Comparison of ENCODE assay signal across 8 mouse cellular contexts in the genomic region with DNA sequence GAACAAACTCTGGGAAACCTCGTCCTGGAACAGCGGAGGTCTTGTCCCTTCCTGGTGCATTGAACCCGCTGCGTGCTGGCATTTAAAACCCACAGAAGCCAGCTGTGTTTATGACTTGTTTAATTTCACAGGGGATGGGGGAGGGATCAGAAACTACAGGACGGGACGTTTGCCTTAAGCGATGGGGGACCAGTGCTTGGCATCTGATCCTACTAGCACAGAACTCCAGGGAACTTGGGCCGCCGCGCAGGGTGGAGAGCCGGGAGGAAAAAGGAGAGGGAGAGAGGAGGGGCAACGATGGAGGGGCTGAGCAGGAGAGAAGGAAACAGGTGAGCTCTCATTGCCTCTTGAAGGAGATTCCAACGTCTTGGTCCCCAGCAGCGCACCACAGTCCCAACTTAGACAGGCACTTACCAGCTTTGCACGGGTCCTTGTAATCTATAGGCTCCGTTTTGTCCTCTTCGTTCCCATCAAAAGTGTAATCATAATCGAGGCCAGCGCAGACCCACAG. TPM values are rescaled to one million over a fixed set of nuclear protein-coding genes. Genes with fewer than 3 reads are reported as not detected.
DNase-seq lines count a peak whose midpoint lies in the region; ATAC-seq lines count a peak whose summit lies in the region.

No protein-coding gene starts in this region.

- H3K27ac ChIP-seq in embryonic facial prominence, embryonic 15.5 days (replicated peaks) = peak overlapping the region; percentile 22; the same call in 1 of the 2 replicates
- H3K27ac ChIP-seq in intestine, embryonic 14.5 days (ENCODE audit: low read depth) = no peak overlapping the region
- H3K27ac ChIP-seq in lung, embryonic 15.5 days = no peak overlapping the region
- H3K27ac ChIP-seq in stomach, embryonic 14.5 days (ENCODE audit: low read length) = no peak overlapping the region

- H3K9me3 ChIP-seq in embryonic facial prominence, embryonic 15.5 days (replicated peaks) = no peaks in the 10 kb centered on the region
- H3K9me3 ChIP-seq in intestine, embryonic 14.5 days (ENCODE audit: control insufficient read depth, low read length) = no peaks in the 10 kb centered on the region
- H3K9me3 ChIP-seq in lung, embryonic 15.5 days = no peaks in the 10 kb centered on the region
- H3K9me3 ChIP-seq in stomach, embryonic 14.5 days (ENCODE audit: control insufficient read depth, low read depth, low read length) = no peaks in the 10 kb centered on the region

- peak; percentile 63; the same call in 1 of the 2 replicates for ATAC-seq in embryonic facial prominence, embryonic 15.5 days (ENCODE audit: insufficient number of reproducible peaks, low FRiP score, low TSS enrichment, low read depth)
- ATAC-seq in intestine, embryonic 14.5 days (replicated peaks; ENCODE audit: low FRiP score, low TSS enrichment, low read depth) = peak; percentile 45
- peak; percentile 41; the same call in 1 of the 2 replicates for ATAC-seq in lung, embryonic 15.5 days (ENCODE audit: borderline replicate concordance, extremely low read depth, low FRiP score, low TSS enrichment)
- ATAC-seq in stomach, embryonic 14.5 days (ENCODE audit: insufficient number of reproducible peaks, insufficient read depth, low FRiP score, low read depth) = 0 out of 2 replicates have a peak, but pooled peaks have one; percentile 29

- peak; percentile 19 for DNase-seq in gastrocnemius, postnatal 14 days
- no peak for DNase-seq in gastrocnemius, adult 8-10 months (ENCODE audit: low spot score in 2 of 2)
- peak; percentile 40 for DNase-seq in ZHBTc4 (ENCODE audit: low read depth, low spot score)
- DNase-seq in intestine, embryonic 14.5 days (ENCODE audit: low spot score) = peak; percentile 71
- DNase-seq in thymus, postnatal 36 days = no peak

- under 1% methylated on average over 19 of the region's 19 CpGs for WGBS in embryonic facial prominence, embryonic 15.5 days
- 1% methylated on average over 19 of the region's 19 CpGs for WGBS in intestine, embryonic 14.5 days
- WGBS in lung, embryonic 15.5 days = under 1% methylated on average over 19 of the region's 19 CpGs
- under 1% methylated on average over 19 of the region's 19 CpGs for whole genome bisulfite sequencing in stomach, embryonic 14.5 days

- peak overlapping the region; percentile 61 for H3K4me3 ChIP-seq in embryonic facial prominence, embryonic 15.5 days (replicated peaks)
- peak overlapping the region; percentile 67 for H3K4me3 ChIP-seq in intestine, embryonic 14.5 days (ENCODE audit: low read depth, low read length)
- peak overlapping the region; percentile 55 for H3K4me3 ChIP-seq in lung, embryonic 15.5 days
- H3K4me3 ChIP-seq in stomach, embryonic 14.5 days (ENCODE audit: low read depth, low read length) = peak overlapping the region; percentile 57

- H3K4me1 ChIP-seq in embryonic facial prominence, embryonic 15.5 days = peaks cover 13% of the 10 kb centered on the region; the same call in 1 of the 2 replicates
- H3K4me1 ChIP-seq in intestine, embryonic 14.5 days (replicated peaks; ENCODE audit: control insufficient read depth, insufficient read depth, low read length) = no peaks in the 10 kb centered on the region; the same call in 1 of the 2 replicates
- H3K4me1 ChIP-seq in lung, embryonic 15.5 days = peaks cover 19% of the 10 kb centered on the region
- H3K4me1 ChIP-seq in stomach, embryonic 14.5 days (ENCODE audit: control insufficient read depth, insufficient read depth, low read length) = peaks cover 4% of the 10 kb centered on the region; the same call in 1 of the 2 replicates

- peak overlapping the region; percentile 29 for H3K9ac ChIP-seq in embryonic facial prominence, embryonic 15.5 days
- peak overlapping the region; percentile 55 for H3K9ac ChIP-seq in intestine, embryonic 14.5 days (ENCODE audit: low read length)
- H3K9ac ChIP-seq in lung, embryonic 15.5 days = peak overlapping the region; percentile 39
- H3K9ac ChIP-seq in stomach, embryonic 14.5 days (replicated peaks; ENCODE audit: low read depth, low read length) = no peak overlapping the region; the same call in 1 of the 2 replicates

- peak overlapping the region; percentile 94 for H3K4me2 ChIP-seq in embryonic facial prominence, embryonic 15.5 days (replicated peaks)
- peak overlapping the region; percentile 99 for H3K4me2 ChIP-seq in intestine, embryonic 14.5 days (ENCODE audit: low read length)
- peak overlapping the region; percentile 99 for H3K4me2 ChIP-seq in lung, embryonic 15.5 days
- H3K4me2 ChIP-seq in stomach, embryonic 14.5 days (replicated peaks; ENCODE audit: low read depth, low read length) = peak overlapping the region; percentile 98

- intact Hi-C loops in gastrocnemius, postnatal 14 days (cut with DNase I; ENCODE audit: low total_unique reads) = loop anchor here (10.0 kb wide), 1 partner anchor 340 kb away; no protein-coding TSS in a partner anchor

- H3K27me3 ChIP-seq in embryonic facial prominence, embryonic 15.5 days = 0 out of 2 replicates have a peak, but pooled peaks cover 4% of the 10 kb centered on the region
- H3K27me3 ChIP-seq in intestine, embryonic 14.5 days (replicated peaks; ENCODE audit: control insufficient read depth, insufficient read depth, low read length) = no peaks in the 10 kb centered on the region; the same call in 1 of the 2 replicates
- peaks cover 19% of the 10 kb centered on the region; the same call in 1 of the 2 replicates for H3K27me3 ChIP-seq in lung, embryonic 15.5 days
- H3K27me3 ChIP-seq in stomach, embryonic 14.5 days (ENCODE audit: control insufficient read depth, insufficient read depth, low read length) = no peaks in the 10 kb centered on the region

- no peaks in the 10 kb centered on the region for H3K36me3 ChIP-seq in embryonic facial prominence, embryonic 15.5 days
- no peaks in the 10 kb centered on the region for H3K36me3 ChIP-seq in intestine, embryonic 14.5 days (ENCODE audit: control insufficient read depth, insufficient read depth, low read length)
- H3K36me3 ChIP-seq in lung, embryonic 15.5 days = no peaks in the 10 kb centered on the region
- no peaks in the 10 kb centered on the region for H3K36me3 ChIP-seq in stomach, embryonic 14.5 days (ENCODE audit: control insufficient read depth, insufficient read depth, low read length)

RNA-seq across cellular contexts. Expression of gene Tll1, which starts 1.2 kb away (rescaled TPM):
- total RNA-seq in gastrocnemius, postnatal 14 days (2021) = 1 to 10 TPM; 2.0 to 2.9 TPM
- total RNA-seq in gastrocnemius, adult 8-10 months (2022) = under 1 TPM; 0.35 to 0.88 (median 0.39) TPM
- 3.3 and 3.6 TPM in 2 replicates for polyA plus RNA-seq in embryonic facial prominence, embryonic 15.5 days (2015; fragmentation: Nextera tagmentation; extraction: Ambion mirVana)
- polyA plus RNA-seq in intestine, embryonic 14.5 days (2014; fragmentation: Nextera tagmentation; extraction: Ambion mirVana) = 2.3 TPM in 2 replicates
- polyA plus RNA-seq in lung, embryonic 15.5 days (2015; fragmentation: Nextera tagmentation; extraction: Ambion mirVana) = 1.1 and 1.5 TPM in 2 replicates
- polyA plus RNA-seq in stomach, embryonic 14.5 days (2014; fragmentation: Nextera tagmentation; extraction: Ambion mirVana) = 2.6 and 3.0 TPM in 2 replicates

Comparison
In these comparisons a context has a peak if more than half of its experiments do, and no peak if none do; other contexts are left out.
1. DNase-seq: peak in gastrocnemius, postnatal 14 days (single experiment), ZHBTc4 (single experiment) and intestine, embryonic 14.5 days (single experiment); none in gastrocnemius, adult 8-10 months (0 of 2) and thymus, postnatal 36 days (0 of 2).
2. Peak in every context shown above with its lines, with median percentiles within 50 percentile points of each other: ATAC-seq, H3K4me2 ChIP-seq and H3K4me3 ChIP-seq.